Mouse (Mus musculus) retina, adult 2 months (tissue): ENCODE measurements at regions not wholly inside any gene's neighbourhood (a gene's known extent, or its start where the extent isn't known, plus 50 kb on each side); places are given as distances from the start of the nearest gene placed in this dataset.

Experiments
- DNase-seq: peaks from one replicate; pipeline ENCODE4 v3.0.0-alpha.2; 2012; ENCODE audit warnings: low read depth, low spot score

DNA sequence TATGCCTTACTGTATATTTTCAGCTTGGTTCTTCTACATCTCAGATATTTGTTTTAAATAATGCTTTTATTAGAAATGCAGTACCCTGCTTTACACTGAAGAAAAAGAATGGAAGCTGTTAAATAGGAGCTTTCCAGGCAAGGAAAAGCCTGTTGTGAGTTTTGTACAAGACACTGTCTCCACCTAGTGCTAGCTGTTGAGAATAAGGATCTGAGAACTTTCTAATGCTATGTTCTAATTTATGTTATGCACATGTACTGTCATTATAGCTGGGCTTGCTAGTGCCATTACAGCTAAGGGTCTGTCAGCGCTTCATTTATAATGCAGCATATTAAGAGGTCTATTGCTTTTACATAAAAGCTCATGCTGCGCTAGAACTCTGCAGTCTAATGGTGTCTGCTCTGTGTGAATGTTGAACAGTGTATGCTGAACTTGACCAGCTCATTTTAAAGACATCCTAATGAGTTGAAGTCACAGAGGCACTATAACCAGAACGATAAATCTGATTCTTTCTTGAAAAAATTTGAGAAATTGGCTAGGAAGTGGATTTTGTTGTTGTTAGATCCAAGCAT, 315.4 kb upstream of the Dnajc24 start:
- no peak for DNase-seq

DNA sequence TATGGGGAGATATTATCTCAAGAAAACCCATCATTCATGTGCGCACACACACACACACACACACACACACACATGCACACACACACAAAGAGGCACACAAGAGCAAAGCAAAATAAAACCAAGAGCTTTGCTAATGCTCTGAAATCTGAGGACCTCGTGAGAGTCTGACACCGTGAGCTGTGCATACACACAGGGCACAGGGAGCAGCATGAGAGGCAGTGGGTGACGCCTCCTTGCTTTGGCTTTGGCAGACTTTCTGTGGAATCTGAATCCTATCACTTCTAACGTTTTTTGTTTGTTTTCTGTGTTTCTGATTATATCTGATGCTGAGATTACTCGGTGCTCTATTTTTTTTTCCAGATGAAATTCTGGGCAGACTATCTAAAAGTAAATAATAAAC, 343.4 kb upstream of the Dnajc24 start:
- DNase-seq: no peak

DNA sequence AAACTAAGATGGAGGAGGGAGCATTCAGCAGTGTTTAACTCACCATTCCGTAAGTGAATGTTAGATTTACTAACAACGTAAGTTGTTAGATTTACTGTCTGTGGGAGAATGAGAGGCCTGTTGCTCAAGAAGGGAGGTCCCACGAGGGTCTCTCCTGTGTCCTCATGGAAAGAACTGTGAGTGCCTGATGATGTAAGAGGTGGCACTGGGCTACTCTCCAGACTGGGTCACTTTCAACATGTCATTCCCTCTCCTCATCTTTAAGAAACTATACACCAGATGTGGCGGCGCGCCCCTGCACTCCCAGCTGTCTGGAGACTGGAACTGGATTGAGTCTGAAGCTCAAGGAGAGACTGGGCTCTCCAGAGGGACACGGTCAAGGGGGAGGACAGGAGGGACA, 343.9 kb upstream of the Dnajc24 start:
- no peak for DNase-seq

DNA sequence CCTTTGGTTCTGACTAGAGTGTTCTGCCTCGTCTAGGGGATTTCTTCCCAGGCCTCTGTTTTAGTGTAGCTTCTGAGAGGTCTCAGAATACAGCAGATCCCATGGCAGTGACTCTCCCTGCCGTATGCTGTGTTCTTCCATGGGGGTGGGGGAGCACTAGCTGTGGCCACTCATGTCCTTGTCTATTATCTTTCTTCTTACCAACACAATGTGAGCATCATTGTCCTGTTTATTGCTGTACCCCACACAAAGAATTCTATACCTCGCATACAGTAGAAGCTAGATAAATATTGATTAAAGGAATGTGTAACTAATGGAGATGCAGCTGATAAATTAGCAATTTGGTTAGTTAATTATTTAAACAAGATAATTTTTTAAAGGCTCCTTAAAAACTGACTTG, 337.5 kb upstream of the Mpped2 start:
- no peak for DNase-seq

DNA sequence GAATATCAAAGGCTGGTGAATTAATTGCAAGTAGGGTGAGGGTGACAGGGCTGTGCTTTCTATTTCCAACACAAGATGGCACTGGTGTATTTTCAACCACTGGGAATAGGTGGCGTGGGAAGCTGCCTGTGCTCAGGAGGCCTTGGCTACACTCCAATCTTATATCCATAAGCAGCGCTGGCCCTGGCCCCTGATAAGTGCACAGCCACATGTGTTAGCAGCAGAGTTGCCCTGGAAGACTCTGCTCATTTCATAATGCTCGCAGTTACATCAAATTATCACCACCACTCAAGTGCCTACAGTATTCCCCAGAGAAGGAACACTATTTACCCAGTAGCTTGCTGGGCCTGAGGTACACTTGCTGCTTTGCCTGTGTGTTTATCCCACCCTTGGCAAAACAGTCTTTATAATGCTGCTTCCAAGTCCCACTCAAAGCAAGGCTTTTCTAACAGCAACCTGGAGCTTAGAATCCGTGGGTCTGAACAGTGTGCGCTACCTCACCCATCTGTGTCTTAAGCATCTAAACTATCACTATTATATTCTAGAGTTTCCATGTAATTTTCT, 337.0 kb upstream of the Mpped2 start:
- DNase-seq: peak; percentile 38

DNA sequence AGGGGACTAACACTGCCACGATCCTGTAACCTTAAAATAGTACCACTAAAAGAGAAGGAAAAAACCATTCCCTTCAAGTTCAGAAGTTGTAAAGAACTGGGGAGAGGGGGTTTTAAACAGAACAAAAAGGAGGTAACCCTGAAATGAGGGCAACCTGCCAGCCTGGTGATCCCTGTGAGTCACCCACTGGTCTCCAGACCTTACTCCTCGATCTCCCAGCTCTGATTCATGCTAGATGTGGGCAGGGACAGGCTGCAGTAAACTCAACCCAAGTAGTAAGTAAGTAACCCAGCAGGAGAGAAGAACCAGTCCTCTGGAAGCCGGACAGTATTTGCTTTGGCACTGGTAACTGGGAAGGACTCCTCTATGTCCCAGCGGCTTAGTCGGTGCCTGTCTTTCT, 324.4 kb upstream of the Mpped2 start:
- DNase-seq: no peak

DNA sequence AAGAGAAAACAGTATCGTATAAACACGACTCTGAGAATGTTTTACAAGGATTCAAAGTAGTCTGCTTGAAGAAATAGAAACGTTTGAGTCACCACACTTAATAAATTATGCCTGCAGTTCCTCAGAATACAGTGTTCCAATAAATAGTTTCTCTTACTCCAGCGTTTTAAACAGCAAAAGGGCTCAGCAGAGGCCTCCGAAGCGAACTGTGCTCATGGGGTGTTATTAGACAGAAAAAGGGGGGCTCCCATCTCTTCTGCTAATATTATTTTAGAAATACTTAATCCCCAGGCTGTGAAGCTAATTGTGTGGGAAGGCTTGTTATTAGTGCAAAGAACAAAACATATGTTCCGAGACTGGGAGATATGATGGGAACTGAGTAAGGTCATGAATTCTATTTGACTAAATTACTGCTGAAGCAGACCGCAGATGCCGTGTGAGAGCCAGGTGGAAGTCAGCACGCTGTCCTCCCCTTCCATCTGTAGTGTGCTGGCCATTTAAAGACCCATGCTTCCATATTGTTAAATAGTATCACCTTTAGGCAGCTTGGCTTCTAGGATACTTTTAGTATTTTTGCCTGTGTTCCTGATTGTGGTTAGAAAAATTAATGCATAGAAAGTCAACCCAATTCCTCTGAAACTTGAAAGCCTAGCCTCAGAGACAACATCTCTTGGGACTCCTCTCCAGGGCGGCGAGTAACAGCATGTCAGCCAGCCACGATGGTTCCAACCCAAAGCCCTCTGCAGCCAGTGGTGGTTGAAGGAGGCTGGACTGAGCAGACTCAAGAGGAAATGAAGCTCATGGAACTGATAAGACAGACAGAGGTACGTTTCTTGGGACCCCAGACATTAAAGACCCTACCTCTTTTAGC, 309.4 kb upstream of the Mpped2 start:
- DNase-seq: no peak

DNA sequence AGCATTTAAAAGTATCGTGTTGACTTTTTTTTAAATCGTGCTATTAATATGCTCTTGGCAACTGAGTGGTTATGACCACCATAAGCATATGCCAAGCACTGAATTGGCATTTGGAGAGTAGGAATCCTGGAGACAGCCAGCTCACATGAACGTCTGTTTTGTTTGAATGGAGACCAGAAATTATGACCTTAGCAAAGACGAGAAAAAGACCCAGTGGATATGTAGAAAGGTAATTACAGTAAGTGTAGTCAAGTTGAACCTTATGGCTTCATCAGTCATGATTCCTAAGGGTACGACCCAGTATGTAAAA, 308.8 kb upstream of the Mpped2 start:
- no peak for DNase-seq

DNA sequence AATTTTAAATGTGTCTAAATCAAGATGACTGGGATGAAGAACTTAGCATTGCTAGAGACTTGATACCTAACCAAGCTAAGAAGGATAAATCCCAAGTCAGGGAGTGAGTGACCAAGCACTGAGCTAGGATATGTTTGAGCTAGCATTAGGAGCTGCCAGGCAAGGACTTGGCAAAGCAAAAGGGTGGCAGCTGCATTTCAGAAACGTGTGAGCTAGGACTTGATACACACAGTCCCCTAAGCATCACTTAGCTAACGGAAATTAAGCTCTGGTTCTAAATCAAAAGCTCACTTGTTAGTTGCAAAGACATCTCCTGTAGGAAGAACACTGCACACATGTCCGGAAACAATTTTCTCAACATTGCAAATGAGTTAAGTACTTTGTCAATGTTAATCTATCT, 308.2 kb upstream of the Mpped2 start:
- DNase-seq: no peak

DNA sequence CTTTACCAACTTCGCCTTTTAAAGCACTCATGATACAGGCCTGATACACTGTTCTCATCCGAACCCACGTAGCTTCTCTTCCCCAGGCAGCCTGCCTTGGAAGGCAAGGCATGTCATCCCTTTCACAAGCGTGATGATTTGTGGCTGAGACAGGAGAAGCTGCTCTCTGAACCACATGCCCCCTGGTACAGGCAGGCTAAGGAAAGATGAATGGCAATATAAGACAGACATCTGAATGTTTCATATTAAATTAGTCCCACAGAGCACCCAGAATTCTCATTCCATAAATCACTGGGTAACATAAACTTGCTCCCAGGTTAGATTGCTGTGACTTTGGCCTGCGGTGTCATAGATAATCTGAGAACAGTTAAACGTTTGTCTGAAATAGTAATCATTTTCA, 280.9 kb upstream of the Mpped2 start:
- DNase-seq: no peak

DNA sequence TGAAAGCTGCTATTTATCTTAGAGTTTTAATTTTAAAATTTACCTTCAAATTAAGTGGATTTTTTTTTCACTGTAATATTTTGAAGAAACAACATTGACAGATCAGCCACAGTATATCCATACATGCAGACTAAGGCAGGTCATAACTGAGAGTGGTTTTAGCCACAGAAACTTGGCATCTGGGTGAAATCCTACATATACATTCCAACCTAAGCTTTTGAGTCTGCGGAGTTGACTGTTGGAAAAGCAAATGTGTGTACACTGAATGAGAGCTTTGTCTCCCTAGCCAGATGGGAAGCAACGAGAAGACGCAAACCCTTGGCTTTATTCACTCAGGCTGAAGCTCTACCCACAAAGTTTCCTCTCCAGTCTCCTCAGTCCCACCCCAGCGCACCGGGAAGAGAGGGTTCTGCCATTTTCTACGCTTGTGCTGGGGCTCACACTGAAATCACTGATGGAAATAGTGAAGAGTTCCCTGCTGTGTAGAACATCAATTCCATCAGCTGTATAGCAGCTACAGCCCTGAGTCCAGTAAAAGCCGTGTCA, 277.5 kb upstream of the Mpped2 start:
- DNase-seq: no peak

DNA sequence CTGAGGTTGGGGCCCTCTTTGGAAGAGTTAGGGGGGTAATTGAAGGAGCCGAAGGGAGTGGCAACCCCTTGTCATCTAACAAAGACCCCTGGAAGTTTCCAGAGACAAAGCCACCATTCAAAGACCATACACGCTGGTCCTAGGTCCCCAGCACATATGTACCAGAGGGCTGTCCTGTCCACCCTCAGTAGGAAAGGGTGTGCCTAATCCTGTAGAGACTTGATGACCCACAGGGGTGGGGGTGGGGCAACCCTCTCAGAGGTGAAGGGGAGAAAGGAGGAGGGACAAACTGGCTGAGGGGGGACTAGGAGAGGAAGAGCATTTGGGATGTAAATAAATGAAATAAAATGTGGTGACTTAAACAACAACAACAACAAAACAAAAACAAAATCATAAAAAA, 274.9 kb upstream of the Mpped2 start:
- no peak for DNase-seq

DNA sequence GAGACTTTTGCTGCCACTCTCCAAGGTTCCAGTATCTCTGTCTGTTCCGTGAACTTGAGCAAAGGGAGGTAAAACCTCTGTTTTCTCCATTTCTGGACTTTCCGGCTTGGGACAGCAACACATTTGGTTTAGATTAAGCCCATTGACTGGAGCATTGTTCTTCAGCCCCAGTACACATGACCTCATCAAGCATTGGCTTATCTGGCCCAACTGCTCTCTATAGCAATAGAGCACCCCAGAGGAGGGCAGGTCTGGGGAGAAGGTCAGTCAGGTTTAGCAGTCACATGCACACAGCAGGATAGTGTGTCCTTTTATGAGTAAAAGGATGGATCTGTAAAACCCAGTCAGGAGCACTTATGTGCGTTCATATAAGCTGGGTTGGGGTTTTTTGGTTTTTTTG, 268.1 kb upstream of the Mpped2 start:
- DNase-seq: no peak

DNA sequence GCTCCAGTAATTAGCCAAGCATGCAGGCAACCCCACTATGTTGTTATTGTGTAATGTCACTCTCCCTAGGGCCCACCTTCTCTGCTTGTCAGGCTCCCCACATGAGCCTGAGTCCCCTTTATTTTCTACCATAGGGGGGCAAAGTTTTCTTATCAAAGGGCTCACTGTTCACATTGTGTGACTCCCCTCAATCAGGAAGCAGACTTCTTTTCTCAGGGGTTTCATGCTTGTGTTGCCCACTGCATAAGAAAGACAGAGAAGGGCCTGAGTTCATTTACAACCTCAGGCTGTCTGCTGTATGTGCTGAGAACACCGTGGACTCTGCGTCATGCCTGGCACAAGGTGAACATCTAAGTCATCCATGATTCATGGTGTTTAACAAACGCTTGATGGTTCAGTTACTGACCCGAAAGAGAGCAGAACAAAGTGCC, 267.6 kb upstream of the Mpped2 start:
- no peak for DNase-seq

DNA sequence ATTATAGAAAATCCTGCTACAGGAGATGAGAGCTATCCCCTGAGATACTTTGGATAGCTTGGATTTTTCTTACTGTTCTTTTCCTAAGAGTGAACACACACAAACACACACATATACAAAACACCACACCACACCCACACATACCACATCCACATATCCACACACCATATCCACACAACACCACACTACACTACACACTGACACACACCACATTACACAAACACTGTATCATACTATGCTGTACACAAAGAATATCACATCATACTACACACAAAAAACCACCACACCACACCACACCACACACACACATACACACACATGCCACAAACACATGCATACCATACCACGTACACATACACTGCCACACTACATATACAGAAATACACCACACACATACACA, 267.1 kb upstream of the Mpped2 start:
- DNase-seq: no peak

DNA sequence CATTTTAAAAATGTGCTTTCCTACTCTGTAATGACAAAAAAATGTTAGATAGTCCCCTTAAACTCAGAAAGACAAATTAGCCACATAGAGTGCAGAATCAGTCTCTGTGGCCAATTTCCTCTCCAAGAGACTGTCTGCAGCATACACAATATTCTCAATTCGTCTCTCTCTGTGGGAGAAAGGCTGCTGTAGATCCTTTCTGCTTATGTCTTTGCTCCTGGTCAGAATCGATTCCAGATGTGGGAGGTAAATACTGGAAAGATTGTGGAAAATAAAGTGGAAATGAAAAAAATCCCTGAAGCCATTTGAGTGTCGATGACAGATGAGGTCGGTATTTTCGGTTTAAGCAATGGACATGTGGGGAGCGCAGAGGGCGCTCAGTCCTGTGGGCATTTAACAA, 265.8 kb upstream of the Mpped2 start:
- no peak for DNase-seq

DNA sequence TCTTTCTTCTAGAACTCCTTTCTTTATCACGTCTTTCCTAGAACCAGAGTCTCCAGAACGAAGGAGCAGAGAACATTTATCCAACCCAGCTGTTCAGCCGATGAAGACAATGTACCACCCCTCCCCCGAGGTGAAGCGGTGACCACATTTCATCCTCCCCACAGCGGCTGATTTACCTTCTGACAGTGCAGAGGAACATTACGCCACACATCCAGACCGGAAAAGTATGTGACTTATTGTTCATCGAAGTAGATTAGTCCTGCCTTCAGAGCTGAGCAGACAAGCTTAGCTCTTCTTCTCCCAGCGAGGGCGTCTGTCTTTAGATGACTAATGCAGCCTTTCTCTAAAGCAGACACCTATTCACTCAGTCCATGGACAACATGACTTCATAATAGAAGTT, 264.2 kb upstream of the Mpped2 start:
- DNase-seq: no peak

DNA sequence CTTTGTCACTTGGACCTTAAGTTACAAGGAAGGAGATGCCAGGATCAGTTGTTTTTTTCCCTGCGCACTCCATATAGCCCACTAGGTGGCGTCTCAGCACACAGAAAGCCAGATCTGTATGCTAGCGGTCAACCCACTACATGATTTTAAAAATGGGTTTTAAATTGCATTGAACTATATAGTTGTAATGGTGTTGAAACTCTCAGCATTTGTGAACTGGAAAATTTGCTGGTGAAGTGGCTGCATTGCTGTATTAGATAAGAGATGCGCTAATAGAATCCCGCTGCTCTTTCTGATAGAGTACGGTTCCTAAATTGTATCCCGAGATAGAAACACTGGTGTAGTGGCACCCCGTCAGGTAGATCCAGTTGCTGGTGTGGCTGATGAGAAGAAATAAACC, 261.9 kb upstream of the Mpped2 start:
- DNase-seq: peak; percentile 46

DNA sequence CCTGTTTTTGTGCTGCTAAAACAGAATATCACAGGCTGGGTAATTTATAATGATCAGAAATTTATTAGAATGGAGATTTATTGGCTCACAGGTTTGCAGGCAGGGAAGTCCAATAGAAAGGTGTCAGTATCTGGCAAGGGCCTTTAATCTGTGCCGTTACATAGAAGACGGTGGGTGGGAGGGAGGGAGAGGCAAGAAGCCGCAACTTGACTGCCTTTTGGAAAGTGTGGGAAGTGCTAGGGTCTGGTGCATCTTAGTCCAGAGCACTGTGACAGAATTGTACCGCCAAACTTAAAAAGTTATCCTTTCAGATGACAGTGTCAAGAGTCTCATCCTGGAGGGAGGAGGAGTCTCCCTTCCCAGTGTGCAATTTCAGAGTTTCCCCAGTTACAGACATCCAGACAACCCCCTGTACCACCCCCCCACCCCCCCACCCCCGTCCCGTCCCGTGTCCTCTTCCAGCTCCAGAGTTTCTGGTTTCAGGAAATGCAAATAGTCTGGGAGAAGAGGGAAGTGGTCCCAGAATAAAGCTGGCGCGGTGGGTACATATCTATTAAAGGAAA, 261.4 kb upstream of the Mpped2 start:
- DNase-seq: no peak

DNA sequence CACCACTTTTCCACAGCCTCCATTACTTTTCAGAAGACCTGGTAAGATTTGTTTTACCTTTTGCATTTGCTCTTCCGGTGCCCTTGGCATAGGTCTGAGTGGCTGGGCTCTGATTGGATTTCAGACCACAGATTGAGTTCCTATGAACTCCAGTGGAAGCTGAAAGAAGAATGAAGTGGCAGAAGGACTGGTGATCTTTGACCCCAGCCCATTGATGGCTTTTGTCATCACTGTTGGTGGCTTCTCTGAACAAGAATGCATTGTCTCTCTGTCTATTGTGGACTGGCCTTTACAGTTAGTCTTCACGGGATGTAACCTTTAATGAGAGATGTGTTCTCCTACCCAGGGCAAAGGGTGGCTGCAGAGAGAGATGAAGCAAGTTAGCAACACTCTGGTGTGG, 256.9 kb upstream of the Mpped2 start:
- no peak for DNase-seq

DNA sequence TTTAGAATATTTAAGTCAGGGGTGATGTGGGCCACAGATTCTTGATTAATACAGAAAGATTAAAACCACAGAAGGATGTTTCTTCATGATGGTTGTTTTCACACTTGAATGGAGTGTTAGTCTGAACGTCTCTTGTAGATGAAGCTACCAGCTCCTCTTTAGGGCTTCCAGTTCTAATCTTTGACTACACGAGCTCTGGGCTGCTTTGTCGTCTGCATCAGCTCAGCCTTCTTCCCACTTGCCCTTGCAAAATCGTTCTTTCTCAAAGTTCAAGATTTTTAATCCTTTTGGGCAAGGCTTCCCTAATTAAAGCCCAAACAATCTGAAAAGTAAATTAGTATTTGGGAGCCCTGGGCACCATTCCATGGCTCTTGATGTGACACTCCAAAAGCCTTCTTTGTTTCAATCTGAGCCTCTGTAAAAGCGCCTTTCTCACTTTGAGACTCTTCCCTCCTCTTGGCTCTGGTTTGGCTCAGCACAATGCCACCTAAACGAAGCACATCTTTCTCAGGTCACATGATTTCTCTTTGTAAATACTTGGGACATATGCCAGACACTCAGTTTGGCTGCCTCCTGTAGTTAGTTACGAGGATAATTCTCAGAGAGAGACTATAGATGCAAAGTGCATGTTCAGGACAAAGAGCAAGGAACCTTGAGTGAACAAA, 238.6 kb upstream of the Mpped2 start:
- DNase-seq: no peak

DNA sequence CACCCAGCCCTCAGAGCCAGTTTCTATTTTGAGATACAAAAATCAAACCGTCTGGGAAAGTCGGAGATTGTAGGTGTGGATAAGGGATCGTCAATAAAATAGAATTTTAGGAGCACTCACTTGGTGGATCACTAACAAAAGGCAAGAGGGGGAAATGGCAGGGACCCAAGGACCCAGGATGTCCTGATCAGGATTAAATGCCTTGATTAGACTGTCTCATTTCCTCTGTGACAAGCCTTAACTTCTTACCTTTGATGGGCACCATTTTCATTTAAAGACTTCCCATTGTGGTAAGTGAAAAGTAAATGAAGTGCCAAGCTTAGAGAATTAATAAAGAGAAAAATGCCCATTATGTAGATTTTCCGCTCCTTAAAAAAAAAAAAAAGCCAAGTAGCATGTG, 238.0 kb upstream of the Mpped2 start:
- no peak for DNase-seq
